Mouse (Mus musculus): ENCODE measurements around the gene Fam110c. TPM values are rescaled to one million over a fixed set of nuclear protein-coding genes. Genes with fewer than 3 reads are reported as not detected.
"Not testable (repeated sequence)": the region's sequence is repeated elsewhere in the genome, so short reads cannot be mapped to it uniquely, and the experiment has no call there.

Fam110c gene
- 0.08 TPM in 1 of 2 replicates, not detected in the other for polyA plus RNA-seq (2015; fragmentation: Nextera tagmentation; extraction: Ambion mirVana)

DNA sequence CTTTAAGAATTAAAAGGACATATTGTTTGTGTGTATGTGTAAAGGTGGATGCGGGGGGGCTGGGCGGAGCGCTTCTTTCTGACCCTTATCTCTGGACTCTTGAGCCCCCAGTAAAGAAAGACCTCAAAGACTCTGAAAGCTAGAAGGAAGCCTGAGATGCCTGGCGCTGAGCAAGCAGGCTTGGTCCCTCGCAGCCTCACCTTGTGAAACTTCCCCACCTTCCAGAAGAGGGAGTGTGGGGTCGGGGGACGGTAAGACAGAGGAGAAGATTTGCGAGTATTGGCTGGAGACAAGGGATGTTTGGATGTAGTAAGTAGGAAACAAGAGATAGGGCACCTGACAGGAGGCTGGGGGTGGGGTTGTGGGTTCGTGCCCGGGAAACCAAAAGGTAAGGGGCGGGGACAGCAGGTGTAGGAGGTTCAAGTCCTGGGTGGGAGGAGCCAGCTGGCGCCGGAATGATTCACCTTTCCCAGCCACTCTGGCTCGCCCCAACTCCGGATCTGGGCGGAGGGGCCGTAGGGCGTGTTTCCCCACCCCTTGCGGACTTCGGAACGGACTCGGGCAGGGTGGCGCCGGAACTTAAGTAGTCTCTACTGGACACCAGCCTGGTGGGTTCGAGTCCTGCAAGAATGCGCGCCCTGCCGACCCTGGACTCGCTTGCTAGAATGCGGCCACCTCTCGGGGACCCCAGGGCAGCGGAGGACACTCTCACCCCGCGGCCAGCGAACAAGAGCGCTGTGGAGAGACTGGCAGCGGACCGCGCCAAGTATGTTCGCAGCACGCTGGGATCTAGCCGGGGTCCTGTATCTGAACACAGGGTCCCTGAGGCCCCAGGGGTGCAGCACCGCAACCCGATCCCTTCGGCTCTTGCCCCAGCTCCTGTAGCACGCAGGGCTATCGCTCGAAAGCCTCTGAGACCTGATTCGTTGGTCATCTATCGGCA is at the start of gene Fam110c:
Gene Fam110c (plus strand): TSS at position 450 of the 943 bp plus-strand sequence.
- Histone ChIP-seq H3K9me3 (no peaks in the 10 kb centered on the region), H3K27me3 (peaks cover 52% of the 10 kb centered on the region)
- peak; percentile 78 for ATAC-seq

DNA sequence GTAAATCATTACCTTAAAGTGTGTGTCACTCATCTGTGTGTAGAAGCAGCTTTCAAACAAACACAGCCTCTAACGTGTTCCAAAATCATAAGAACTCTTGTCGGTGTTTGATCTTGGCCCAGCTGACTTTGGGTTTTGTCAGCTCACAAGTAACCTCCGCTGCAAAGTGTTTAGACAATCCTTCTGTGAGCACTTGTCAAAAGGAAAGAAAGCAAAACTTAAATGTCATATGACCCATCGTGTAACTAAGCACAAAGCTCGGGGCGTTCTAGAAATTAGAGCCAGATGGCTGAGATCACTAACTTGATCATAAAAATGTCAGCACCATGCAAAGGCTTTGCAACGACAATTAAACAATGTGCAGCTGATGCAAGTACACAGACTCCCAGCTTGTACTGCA is 47.2 kb upstream of the Fam110c start:
- no peak for ATAC-seq
- Histone ChIP-seq H3K9me3 (no peaks in the 10 kb centered on the region), H3K36me3 (no peaks in the 10 kb centered on the region), H3K27ac (no peak overlapping the region), H3K4me3 (replicated peaks) (no peak overlapping the region), H3K4me2 (replicated peaks) (no peak overlapping the region), H3K4me1 (replicated peaks) (no peaks in the 10 kb centered on the region), H3K27me3 (no peaks in the 10 kb centered on the region), H3K9ac (replicated peaks) (no peak overlapping the region)
- 75% methylated on average over 7 of the region's 7 CpGs for WGBS

More for the DNA sequence above, at the start of gene Fam110c:
- peaks cover 19% of the 10 kb centered on the region for H3K4me1 ChIP-seq (replicated peaks)
- peak within 1 kb of the TSS; percentile 60 for H3K9ac ChIP-seq (replicated peaks)
- H3K4me2 ChIP-seq (replicated peaks), result peak within 1 kb of the TSS; percentile 93
- H3K4me3 ChIP-seq (replicated peaks), result peak within 1 kb of the TSS; percentile 52
- no peak within 1 kb of the TSS for H3K27ac ChIP-seq
- 2% methylated on average over 50 of the region's 50 CpGs for WGBS
- H3K36me3 ChIP-seq, result no peaks in the 10 kb centered on the region

DNA sequence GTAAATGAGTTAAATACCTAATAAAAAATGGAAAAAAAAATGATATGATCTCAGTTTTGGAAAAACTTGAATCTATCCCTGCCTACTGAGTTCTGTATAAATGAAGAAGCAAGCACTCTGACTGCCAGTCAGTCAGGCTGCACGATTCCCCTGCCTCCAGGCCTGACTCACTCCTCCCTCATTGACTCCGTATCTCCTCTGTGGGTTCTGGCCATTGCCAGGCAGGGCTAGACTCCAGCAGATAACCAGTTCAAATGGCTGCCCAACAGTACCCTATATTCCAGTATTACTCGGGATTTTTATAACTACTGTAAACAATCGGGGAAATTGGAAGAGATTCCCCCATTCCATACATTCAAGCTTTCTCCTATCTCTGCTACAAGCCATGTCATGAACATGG is 21.6 kb upstream of the Fam110c start:
- H3K27ac ChIP-seq, result no peak overlapping the region
- H3K27me3 ChIP-seq, result no peaks in the 10 kb centered on the region
- no peaks in the 10 kb centered on the region for H3K4me1 ChIP-seq (replicated peaks)
- H3K9ac ChIP-seq (replicated peaks), result no peak overlapping the region
- no peak overlapping the region for H3K4me2 ChIP-seq (replicated peaks)
- no peak overlapping the region for H3K4me3 ChIP-seq (replicated peaks)
- no peaks in the 10 kb centered on the region for H3K36me3 ChIP-seq
- ATAC-seq, result no peak
- 94% methylated on average over 4 of the region's 4 CpGs for WGBS
- no peaks in the 10 kb centered on the region for H3K9me3 ChIP-seq

DNA sequence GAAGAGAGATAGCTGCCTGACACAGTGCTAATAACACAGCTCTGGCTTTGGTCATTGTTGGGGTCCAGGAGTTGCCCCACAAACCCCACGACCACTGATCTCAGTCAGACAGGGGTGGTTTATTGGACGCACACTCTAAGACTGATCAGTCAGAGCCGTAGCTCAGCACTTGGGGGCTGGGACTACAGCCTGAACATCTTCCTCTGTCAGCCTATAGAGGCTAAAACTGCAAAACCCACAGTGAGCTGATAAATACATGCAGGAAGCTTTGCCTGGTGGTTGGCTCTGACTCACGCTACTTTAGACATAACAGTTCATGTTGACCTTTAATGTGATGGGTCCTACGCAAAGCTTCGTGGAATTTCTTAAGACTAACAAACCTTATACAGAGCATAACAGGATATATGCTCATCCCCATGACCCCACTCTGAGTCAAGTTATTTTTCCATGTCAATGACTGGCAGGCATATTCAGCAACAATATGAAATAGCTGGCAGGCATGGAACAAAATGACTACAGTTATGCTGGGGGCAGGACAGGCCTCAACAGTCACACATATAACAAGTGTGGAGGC is 17.3 kb upstream of the Fam110c start:
- 82% methylated on average over 6 of the region's 6 CpGs for WGBS
- Histone ChIP-seq H3K4me2 (replicated peaks) (no peak overlapping the region), H3K27me3 (no peaks in the 10 kb centered on the region), H3K27ac (no peak overlapping the region), H3K4me3 (replicated peaks) (no peak overlapping the region), H3K9me3 (no peaks in the 10 kb centered on the region), H3K9ac (replicated peaks) (no peak overlapping the region), H3K4me1 (replicated peaks) (no peaks in the 10 kb centered on the region), H3K36me3 (no peaks in the 10 kb centered on the region)
- ATAC-seq, result no peak

DNA sequence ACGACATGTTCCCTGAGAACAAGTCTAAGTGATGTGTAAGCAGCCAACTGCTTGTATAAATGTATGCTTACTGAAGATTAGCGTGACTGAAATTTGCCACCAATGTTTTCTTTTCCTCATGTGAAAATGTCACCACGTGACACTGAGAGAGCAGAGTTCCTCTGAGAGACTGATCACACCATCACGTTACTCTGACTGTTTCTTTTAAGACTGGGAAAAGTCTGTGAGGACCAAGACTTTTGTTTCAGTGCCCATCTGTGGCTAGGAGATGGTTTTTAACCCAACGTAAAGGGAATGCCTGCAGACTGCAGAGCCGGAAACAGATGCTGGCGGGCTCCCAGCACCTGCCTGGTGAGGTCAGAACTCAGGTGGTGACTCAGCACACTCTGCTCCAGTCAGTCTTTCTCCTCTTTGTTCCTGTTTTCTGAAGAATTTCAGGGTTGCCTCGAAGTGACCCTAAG is 14.2 kb upstream of the Fam110c start:
- ATAC-seq, result no peak
- Histone ChIP-seq H3K9ac (replicated peaks) (no peak overlapping the region), H3K27me3 (no peaks in the 10 kb centered on the region), H3K4me2 (replicated peaks) (no peak overlapping the region), H3K4me3 (replicated peaks) (no peak overlapping the region), H3K36me3 (no peaks in the 10 kb centered on the region), H3K9me3 (no peaks in the 10 kb centered on the region), H3K4me1 (replicated peaks) (no peaks in the 10 kb centered on the region), H3K27ac (no peak overlapping the region)
- WGBS, result 63% methylated on average over 8 of the region's 8 CpGs

DNA sequence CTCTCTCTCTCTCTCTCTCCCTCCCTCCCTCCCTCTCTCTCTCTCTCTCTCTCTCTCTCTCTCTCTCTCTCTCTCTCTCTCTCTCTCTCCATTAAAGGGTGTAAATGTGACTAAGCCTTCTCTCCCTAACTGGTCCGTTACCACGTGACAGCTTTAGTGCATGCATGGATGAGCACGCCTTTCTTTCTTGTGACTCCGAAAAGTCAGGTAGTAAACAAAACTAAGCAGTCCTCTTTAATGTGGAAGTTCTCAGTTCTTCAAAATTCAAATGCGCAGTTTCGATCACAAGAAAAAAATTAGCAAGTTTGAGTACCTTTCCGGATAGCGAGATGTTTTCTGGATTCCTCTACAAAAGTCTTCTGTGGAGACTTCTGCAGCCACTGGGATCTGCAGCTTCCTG is 13.4 kb upstream of the Fam110c start:
- H3K27ac ChIP-seq, result no peak overlapping the region
- no peak overlapping the region for H3K4me2 ChIP-seq (replicated peaks)
- H3K9ac ChIP-seq (replicated peaks), result no peak overlapping the region
- H3K36me3 ChIP-seq, result no peaks in the 10 kb centered on the region
- H3K27me3 ChIP-seq, result no peaks in the 10 kb centered on the region
- no peak for ATAC-seq
- H3K4me3 ChIP-seq (replicated peaks), result no peak overlapping the region
- no peaks in the 10 kb centered on the region for H3K4me1 ChIP-seq (replicated peaks)
- WGBS, result 55% methylated on average over 8 of the region's 8 CpGs
- H3K9me3 ChIP-seq, result no peaks in the 10 kb centered on the region

DNA sequence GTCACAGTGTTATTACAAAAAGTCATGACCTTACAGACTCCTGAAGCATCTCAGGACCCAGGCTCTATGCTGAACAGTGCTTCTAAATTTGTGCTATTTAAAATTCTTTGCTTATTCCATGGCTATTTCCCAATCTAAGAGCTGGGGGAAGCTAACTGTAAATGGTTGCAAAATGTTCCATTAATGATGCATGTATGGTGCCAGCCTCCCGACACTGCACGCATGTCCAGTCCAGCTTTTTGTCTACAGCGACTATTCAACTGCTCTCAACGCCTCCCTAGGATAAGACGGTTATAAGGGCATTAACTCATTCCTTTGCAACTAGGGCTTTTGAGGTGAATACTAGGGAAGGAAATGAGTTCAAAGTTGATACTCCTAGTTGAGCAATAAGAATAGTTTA is 2.4 kb upstream of the Fam110c start:
- H3K4me3 ChIP-seq (replicated peaks), result no peak overlapping the region
- no peak overlapping the region for H3K4me2 ChIP-seq (replicated peaks)
- peaks cover 42% of the 10 kb centered on the region for H3K27me3 ChIP-seq
- 84% methylated on average over 5 of the region's 5 CpGs for WGBS
- H3K9me3 ChIP-seq, result no peaks in the 10 kb centered on the region
- H3K9ac ChIP-seq (replicated peaks), result no peak overlapping the region
- ATAC-seq, result no peak
- no peaks in the 10 kb centered on the region for H3K36me3 ChIP-seq
- H3K4me1 ChIP-seq (replicated peaks), result peaks cover 19% of the 10 kb centered on the region
- no peak overlapping the region for H3K27ac ChIP-seq

DNA sequence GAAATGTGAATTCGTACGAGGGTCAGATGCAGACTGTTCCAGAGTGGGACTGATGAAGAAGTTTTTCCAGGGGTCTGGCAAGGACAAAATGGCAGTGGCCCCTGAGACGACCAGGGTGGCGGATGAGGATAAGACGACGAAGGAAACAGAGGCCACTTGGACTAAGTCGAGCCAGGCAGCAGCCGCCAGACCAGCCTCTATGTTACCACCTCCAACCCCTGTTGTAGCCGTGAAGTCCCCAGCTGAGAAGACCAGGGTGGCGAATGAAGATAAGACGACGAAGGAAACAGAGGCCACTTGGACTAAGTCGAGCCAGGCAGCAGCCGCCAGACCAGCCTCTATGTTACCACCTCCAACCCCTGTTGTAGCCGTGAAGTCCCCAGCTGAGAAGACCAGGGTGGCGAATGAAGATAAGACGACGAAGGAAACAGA is 710 bp downstream of the Fam110c start:
- H3K4me2 ChIP-seq (replicated peaks), result peak overlapping the region; percentile 93
- H3K4me3 ChIP-seq (replicated peaks), result peak overlapping the region; percentile 52
- not testable (repeated sequence) for H3K36me3 ChIP-seq, H3K9me3 ChIP-seq, H3K27ac ChIP-seq
- under 1% methylated on average over 16 of the region's 18 CpGs for WGBS
- peaks cover 52% of the 10 kb centered on the region for H3K27me3 ChIP-seq
- H3K9ac ChIP-seq (replicated peaks), result peak overlapping the region; percentile 60
- H3K4me1 ChIP-seq (replicated peaks), result peaks cover 19% of the 10 kb centered on the region
- ATAC-seq, result peak; percentile 64

DNA sequence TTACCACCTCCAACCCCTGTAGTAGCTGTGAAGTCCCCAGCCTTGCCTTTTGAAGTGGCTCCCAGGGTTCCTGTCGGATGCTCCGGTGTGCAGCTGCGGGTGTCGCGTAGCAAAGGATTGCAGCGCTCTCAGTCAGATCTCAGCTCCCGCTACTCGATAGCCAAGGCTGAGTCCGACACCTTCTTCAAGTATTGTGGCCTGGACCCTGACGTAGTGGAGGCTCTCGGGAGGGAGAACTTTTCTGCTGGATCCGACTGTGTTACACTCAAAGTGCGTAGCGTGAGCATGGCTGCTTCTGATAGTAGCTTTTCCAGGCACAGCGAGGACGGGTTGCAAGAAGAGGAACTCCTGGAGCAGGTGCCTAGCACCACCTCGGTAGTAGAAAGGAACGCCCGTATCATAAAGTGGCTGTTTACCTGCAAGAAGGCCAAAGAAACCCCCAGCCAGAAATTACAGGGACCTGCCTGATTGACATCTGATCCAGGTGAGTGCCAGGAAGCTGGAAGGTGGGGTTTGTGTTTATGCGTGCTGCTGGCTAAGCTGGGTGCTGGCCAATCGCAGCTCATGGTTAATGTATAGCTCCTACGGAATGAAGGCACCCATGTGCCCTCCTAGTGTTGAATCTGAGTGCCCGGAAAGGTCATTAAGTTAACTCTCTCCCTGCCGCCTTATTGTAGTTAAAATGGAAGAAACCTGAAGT is 1.3 kb downstream of the Fam110c start:
- 2% methylated on average over 24 of the region's 24 CpGs for WGBS
- H3K9me3 ChIP-seq, result no peaks in the 10 kb centered on the region
- peak overlapping the region; percentile 93 for H3K4me2 ChIP-seq (replicated peaks)
- H3K4me1 ChIP-seq (replicated peaks), result peaks cover 19% of the 10 kb centered on the region
- H3K36me3 ChIP-seq, result no peaks in the 10 kb centered on the region
- H3K27ac ChIP-seq, result no peak overlapping the region
- peak overlapping the region; percentile 52 for H3K4me3 ChIP-seq (replicated peaks)
- peaks cover 52% of the 10 kb centered on the region for H3K27me3 ChIP-seq
- ATAC-seq, result peak; percentile 69
- peak overlapping the region; percentile 46; the same call in 1 of the 2 replicates for H3K9ac ChIP-seq (replicated peaks)

DNA sequence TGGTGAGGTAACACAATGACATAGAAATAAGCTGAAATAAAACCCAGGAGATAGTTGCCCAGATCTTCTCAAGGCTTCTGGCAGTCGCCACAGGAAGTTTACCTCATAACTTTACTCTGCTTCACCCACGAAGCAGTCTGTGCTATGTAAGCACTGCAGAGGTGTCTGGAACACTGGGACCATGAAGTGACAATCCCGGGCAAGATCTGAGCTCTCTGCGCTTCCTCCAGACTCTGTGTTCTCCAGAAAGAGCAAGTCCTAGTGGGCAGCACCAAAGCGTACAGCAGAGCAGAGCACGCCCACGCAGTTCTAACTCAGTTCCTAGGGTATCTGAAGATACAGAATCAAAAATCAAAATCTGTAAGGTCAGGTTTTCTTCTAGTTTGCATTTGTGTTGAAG is 3.4 kb downstream of the Fam110c start:
- Histone ChIP-seq H3K9ac (replicated peaks) (no peak overlapping the region), H3K27me3 (peaks cover 48% of the 10 kb centered on the region), H3K9me3 (no peaks in the 10 kb centered on the region), H3K4me3 (replicated peaks) (no peak overlapping the region), H3K4me2 (replicated peaks) (no peak overlapping the region), H3K36me3 (no peaks in the 10 kb centered on the region), H3K27ac (no peak overlapping the region), H3K4me1 (replicated peaks) (peaks cover 19% of the 10 kb centered on the region)
- ATAC-seq, result no peak
- WGBS, result 84% methylated on average over 7 of the region's 7 CpGs

DNA sequence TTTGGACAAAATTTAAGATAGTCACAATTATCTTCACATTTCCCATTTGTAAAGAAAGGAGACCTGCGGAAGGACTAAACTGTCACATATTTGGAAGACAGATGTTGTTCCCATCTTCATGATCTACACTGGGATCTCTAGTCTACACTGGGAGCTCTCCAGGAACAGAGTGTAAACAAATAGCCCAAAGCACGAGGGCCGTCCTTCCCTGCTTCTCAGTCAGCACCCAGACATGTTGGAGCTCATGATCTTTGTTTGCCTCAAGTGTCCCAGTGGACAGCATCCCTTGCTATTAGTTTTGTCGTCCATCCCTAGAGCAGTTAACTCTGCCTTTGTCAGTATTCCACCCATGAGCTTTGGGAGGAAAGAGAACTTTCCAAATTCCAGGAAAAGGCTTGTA is 4.4 kb downstream of the Fam110c start:
- no peak overlapping the region for H3K9ac ChIP-seq (replicated peaks)
- no peak for ATAC-seq
- no peaks in the 10 kb centered on the region for H3K36me3 ChIP-seq
- peaks cover 38% of the 10 kb centered on the region for H3K27me3 ChIP-seq
- 70% methylated on average over 4 of the region's 4 CpGs for WGBS
- H3K4me2 ChIP-seq (replicated peaks), result no peak overlapping the region
- peaks cover 19% of the 10 kb centered on the region for H3K4me1 ChIP-seq (replicated peaks)
- no peak overlapping the region for H3K4me3 ChIP-seq (replicated peaks)
- no peaks in the 10 kb centered on the region for H3K9me3 ChIP-seq
- H3K27ac ChIP-seq, result no peak overlapping the region

DNA sequence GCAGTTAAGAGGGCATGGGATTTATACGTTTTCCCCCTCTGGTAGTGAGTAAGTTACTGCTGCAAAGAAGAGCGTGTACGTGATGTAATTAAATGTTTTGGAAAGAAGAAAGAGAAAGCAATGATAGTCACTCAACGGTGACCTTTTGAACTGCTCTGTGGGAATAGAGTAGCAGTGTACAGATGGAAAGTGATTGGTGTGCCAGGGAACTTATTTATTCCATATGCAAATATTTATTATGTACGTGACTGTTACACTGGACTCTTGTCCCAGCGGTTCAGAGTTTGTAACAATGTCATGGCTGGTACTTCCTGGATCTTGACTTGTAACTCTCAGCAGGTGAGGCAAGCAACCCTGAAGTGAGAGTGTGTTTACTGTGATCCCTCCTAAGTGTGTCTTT is 6.7 kb downstream of the Fam110c start:
- Histone ChIP-seq H3K4me2 (replicated peaks) (no peak overlapping the region), H3K9ac (replicated peaks) (no peak overlapping the region), H3K36me3 (no peaks in the 10 kb centered on the region), H3K27ac (no peak overlapping the region), H3K4me3 (replicated peaks) (no peak overlapping the region), H3K4me1 (replicated peaks) (peaks cover 2% of the 10 kb centered on the region), H3K27me3 (peaks cover 18% of the 10 kb centered on the region), H3K9me3 (no peaks in the 10 kb centered on the region)
- 76% methylated on average over 6 of the region's 6 CpGs for WGBS
- no peak for ATAC-seq

All from midbrain, embryonic 13.5 days (tissue).